In genomic region chr19:40461662-40462061, GRCm38 (mm10) we compare ENCODE assay signal across 22 mouse cellular contexts. TPM values are rescaled to one million over a fixed set of nuclear protein-coding genes. Genes with fewer than 3 reads are reported as not detected.
DNase-seq lines count a peak whose midpoint lies in the region; ATAC-seq and TF ChIP-seq lines count a peak whose summit lies in the region.
"Had no signal": no experiment of that assay in that cellular context is flagged by ENCODE, and none has a peak within 500 bp of the region (broad histone marks: within the 10 kb centered on the region; RNA-seq: fewer than 3 reads in every experiment).

No protein-coding gene starts in this region.

- no peak overlapping the region for H3K4me3 ChIP-seq in midbrain, embryonic 13.5 days (replicated peaks)
- no peak overlapping the region for H3K4me3 ChIP-seq in midbrain, embryonic 10.5 days
- H3K4me3 ChIP-seq in stomach, postnatal 0 days (ENCODE audit: low read depth, low read length), result no peak overlapping the region
- H3K4me3 ChIP-seq: embryonic facial prominence, embryonic 13.5 days; forebrain, embryonic 13.5 days; gastrocnemius, adult 2 months; heart, embryonic 15.5 days; hindbrain, embryonic 13.5 days had no signal

- H3K27ac ChIP-seq in midbrain, embryonic 13.5 days, result peak overlapping the region; percentile 30; the same call in 1 of the 2 replicates
- H3K27ac ChIP-seq in midbrain, embryonic 10.5 days (replicated peaks), result no peak overlapping the region
- H3K27ac ChIP-seq in stomach, postnatal 0 days (replicated peaks), result 0 out of 2 replicates have a peak overlapping the region, but pooled peaks have one; percentile 40
- H3K27ac ChIP-seq: embryonic facial prominence, embryonic 13.5 days; forebrain, embryonic 13.5 days; gastrocnemius, adult 2 months had no signal

- no peak for TF ChIP-seq CTCF in stomach, postnatal 0 days (IDR thresholded peaks at IDR 0.05; ENCODE audit: low read depth)

- no peaks in the 10 kb centered on the region for H3K36me3 ChIP-seq in midbrain, embryonic 13.5 days
- H3K36me3 ChIP-seq in midbrain, embryonic 10.5 days, result no peaks in the 10 kb centered on the region
- no peaks in the 10 kb centered on the region for H3K36me3 ChIP-seq in stomach, postnatal 0 days (ENCODE audit: control insufficient read depth, insufficient read depth, low read length)
- H3K36me3 ChIP-seq: embryonic facial prominence, embryonic 13.5 days; heart, embryonic 15.5 days; hindbrain, embryonic 13.5 days had no signal

- no peak overlapping the region for H3K9ac ChIP-seq in midbrain, embryonic 13.5 days (replicated peaks)
- no peak overlapping the region for H3K9ac ChIP-seq in stomach, postnatal 0 days (ENCODE audit: low read length)
- H3K9ac ChIP-seq: embryonic facial prominence, embryonic 13.5 days; forebrain, embryonic 13.5 days; heart, embryonic 15.5 days had no signal

- peak; percentile 24 for DNase-seq in cerebellum, adult 11-12 months
- no peak for DNase-seq in cerebellum, postnatal 4 days (ENCODE audit: low spot score in 2 of 2)
- DNase-seq in midbrain, embryonic 10.5 days (ENCODE audit: low spot score), result no peak
- no peak for DNase-seq in stomach, postnatal 0 days (ENCODE audit: low spot score)
- DNase-seq in Muller cell, postnatal 12 days (ENCODE audit: inconsistent ontology term), result no peak
- DNase-seq: adrenal gland, postnatal 14 days; B cell, adult 2 months; gastrocnemius, adult 2 months; gastrocnemius, postnatal 36 days; heart, adult 11 months; heart, postnatal 14 days had no signal

- H3K9me3 ChIP-seq in midbrain, embryonic 13.5 days, result no peaks in the 10 kb centered on the region
- H3K9me3 ChIP-seq in midbrain, embryonic 10.5 days (replicated peaks), result no peaks in the 10 kb centered on the region
- no peaks in the 10 kb centered on the region for H3K9me3 ChIP-seq in stomach, postnatal 0 days (ENCODE audit: control insufficient read depth, low read length)
- H3K9me3 ChIP-seq: embryonic facial prominence, embryonic 13.5 days; forebrain, embryonic 13.5 days; heart, embryonic 15.5 days; hindbrain, embryonic 13.5 days had no signal

- H3K27me3 ChIP-seq in midbrain, embryonic 13.5 days, result no peaks in the 10 kb centered on the region
- H3K27me3 ChIP-seq in midbrain, embryonic 10.5 days (ENCODE audit: low read depth, poor library complexity, severe bottlenecking), result no peaks in the 10 kb centered on the region
- no peaks in the 10 kb centered on the region for H3K27me3 ChIP-seq in stomach, postnatal 0 days (ENCODE audit: control insufficient read depth, insufficient read depth, low read length)
- H3K27me3 ChIP-seq: embryonic facial prominence, embryonic 13.5 days; forebrain, embryonic 13.5 days; heart, embryonic 15.5 days; hindbrain, embryonic 13.5 days; Patski had no signal

- H3K4me2 ChIP-seq in midbrain, embryonic 13.5 days (replicated peaks), result no peak overlapping the region
- H3K4me2 ChIP-seq in stomach, postnatal 0 days (replicated peaks; ENCODE audit: low read depth), result no peak overlapping the region
- H3K4me2 ChIP-seq: embryonic facial prominence, embryonic 13.5 days; forebrain, embryonic 13.5 days; heart, embryonic 11.5 days; heart, embryonic 15.5 days; hindbrain, embryonic 13.5 days had no signal

- ATAC-seq in midbrain, embryonic 13.5 days, result no peak
- 0 out of 2 replicates have a peak, but pooled peaks have one; percentile 21 for ATAC-seq in megakaryocyte progenitor cell, adult 5-6 weeks (replicated peaks; ENCODE audit: poor library complexity)
- no peak for ATAC-seq in stomach, postnatal 0 days (ENCODE audit: low FRiP score, low TSS enrichment)
- ATAC-seq: activated CD4-positive, CD25-positive, alpha-beta regulatory T cell, adult 4 months; CD4-positive, CD25-positive, alpha-beta regulatory T cell, adult 4 months; hindbrain, postnatal 0 days had no signal

- no peak for TF ChIP-seq EP300 in stomach, postnatal 0 days (optimal IDR thresholded peaks at IDR 0.05)

- 78% methylated on average over 1 of the region's 1 CpGs for WGBS in midbrain, embryonic 13.5 days
- WGBS in midbrain, embryonic 10.5 days, result 75% methylated on average over 1 of the region's 1 CpGs
- 36% methylated on average over 1 of the region's 1 CpGs for WGBS in stomach, postnatal 0 days

- H3K4me1 ChIP-seq in midbrain, embryonic 13.5 days (replicated peaks), result peaks cover 29% of the 10 kb centered on the region
- H3K4me1 ChIP-seq in midbrain, embryonic 10.5 days, result peaks cover 4% of the 10 kb centered on the region; the same call in 1 of the 2 replicates
- no peaks in the 10 kb centered on the region for H3K4me1 ChIP-seq in stomach, postnatal 0 days (replicated peaks; ENCODE audit: control insufficient read depth, insufficient read depth)

RNA-seq across cellular contexts. Expression of gene Sorbs1, which starts 51.9 kb away (rescaled TPM):
- 77.6 and 78.7 TPM in 2 replicates for polyA plus RNA-seq in midbrain, embryonic 13.5 days (2015; fragmentation: Nextera tagmentation; extraction: Ambion mirVana)
- 47.9 and 62.2 TPM in 2 replicates for polyA plus RNA-seq in midbrain, embryonic 10.5 days (2016; fragmentation: Nextera tagmentation; extraction: Ambion mirVana)
- 2.5 and 3.3 TPM in 2 replicates for total RNA-seq in megakaryocyte progenitor cell, adult 5-6 weeks (2015)
- total RNA-seq in megakaryocyte progenitor cell, adult 5-6 weeks (2017), result 0.42 and 8.7 TPM in 2 replicates
- 107 and 111 TPM in 2 replicates for polyA plus RNA-seq in stomach, postnatal 0 days (2015; fragmentation: Nextera tagmentation; extraction: Ambion mirVana)
